ENCODE assay signal across 7 mouse cellular contexts in genomic region chr3:146328749-146329148, GRCm38 (mm10).
A peak's percentile ranks its signal among the peaks of the same experiment; 100 is the strongest.
DNase-seq lines count a peak whose midpoint lies in the region; ATAC-seq lines count a peak whose summit lies in the region.

No protein-coding gene starts in this region.

- no peak overlapping the region for H3K27ac ChIP-seq in liver, embryonic 12.5 days
- no peak overlapping the region for H3K27ac ChIP-seq in neural tube, embryonic 12.5 days

- H3K9me3 ChIP-seq in liver, embryonic 12.5 days (replicated peaks): no peaks in the 10 kb centered on the region
- H3K9me3 ChIP-seq in neural tube, embryonic 12.5 days: no peaks in the 10 kb centered on the region

- H3K36me3 ChIP-seq in liver, embryonic 12.5 days: no peaks in the 10 kb centered on the region
- H3K36me3 ChIP-seq in neural tube, embryonic 12.5 days: no peaks in the 10 kb centered on the region

- peak overlapping the region; percentile 47 for H3K4me3 ChIP-seq in liver, embryonic 12.5 days
- H3K4me3 ChIP-seq in neural tube, embryonic 12.5 days: no peak overlapping the region

- peak overlapping the region; percentile 45 for H3K9ac ChIP-seq in liver, embryonic 12.5 days
- no peak overlapping the region for H3K9ac ChIP-seq in neural tube, embryonic 12.5 days

- peak; percentile 67 for DNase-seq in MEL-GATA-1-ER (ENCODE audit: extremely low read depth, low read depth)
- DNase-seq in embryo, embryonic 11 days: peak; percentile 65
- DNase-seq in induced T-regulatory cell, adult 2 months (ENCODE audit: low read depth): peak; percentile 70
- no peak for DNase-seq in left cerebral cortex, adult 9 months (ENCODE audit: low spot score in 2 of 2)
- DNase-seq in right cerebral cortex, adult 2 months (ENCODE audit: low spot score in 2 of 2): no peak

- ATAC-seq in liver, embryonic 12.5 days: peak; percentile 63
- no peak for ATAC-seq in neural tube, embryonic 12.5 days (ENCODE audit: low FRiP score, low read depth)

- peaks cover 35% of the 10 kb centered on the region for H3K4me1 ChIP-seq in liver, embryonic 12.5 days
- H3K4me1 ChIP-seq in neural tube, embryonic 12.5 days: peaks cover 11% of the 10 kb centered on the region; the same call in 1 of the 2 replicates

- H3K4me2 ChIP-seq in liver, embryonic 12.5 days: peak overlapping the region; percentile 76
- H3K4me2 ChIP-seq in neural tube, embryonic 12.5 days (replicated peaks): peak overlapping the region; percentile 58

- H3K27me3 ChIP-seq in liver, embryonic 12.5 days (replicated peaks): peaks cover 11% of the 10 kb centered on the region; the same call in 1 of the 2 replicates
- H3K27me3 ChIP-seq in neural tube, embryonic 12.5 days (replicated peaks): 0 out of 2 replicates have a peak, but pooled peaks cover 6% of the 10 kb centered on the region

- 8% methylated on average over 13 of the region's 13 CpGs for WGBS in liver, embryonic 12.5 days (ENCODE audit: insufficient replicate concordance)
- WGBS in neural tube, embryonic 12.5 days: 17% methylated on average over 13 of the region's 13 CpGs

Comparison
In these comparisons a context has a peak if more than half of its experiments do, and no peak if none do; other contexts are left out.
1. DNase-seq: peak in MEL-GATA-1-ER (single experiment), embryo, embryonic 11 days (single experiment) and induced T-regulatory cell, adult 2 months (single experiment); none in left cerebral cortex, adult 9 months (0 of 2) and right cerebral cortex, adult 2 months (0 of 2).